Mouse (Mus musculus): Measurements from ENCODE around the gene Sumo3. TPM values are rescaled to one million over a fixed set of nuclear protein-coding genes. Genes with fewer than 3 reads are reported as not detected.

The Sumo3 gene
- polyA plus RNA-seq, 1 experiment from 2014 or later = 271 TPM

GRCm38 (mm10) chr10:77616926-77617325 is 11.0 kb downstream of the Sumo3 start:
- Histone ChIP-seq H3K4me2 (no peak overlapping the region), H3K9me3 (no peaks in the 10 kb centered on the region), H3K9ac (no peak overlapping the region), H3K4me1 (replicated peaks) (peaks cover 6% of the 10 kb centered on the region), H3K27ac (no peak overlapping the region), H3K4me3 (no peak overlapping the region), H3K27me3 (no peaks in the 10 kb centered on the region), H3K36me3 (peaks cover 62% of the 10 kb centered on the region)
- no peak for ATAC-seq (ENCODE audit: low FRiP score)
- 96% methylated on average over 7 of the region's 7 CpGs for WGBS

GRCm38 (mm10) chr10:77621546-77621945 is 15.6 kb downstream of the Sumo3 start:
- H3K4me2 ChIP-seq = peak overlapping the region; percentile 79
- no peaks in the 10 kb centered on the region for H3K27me3 ChIP-seq
- peak overlapping the region; percentile 98 for H3K9ac ChIP-seq
- peak overlapping the region; percentile 89 for H3K27ac ChIP-seq
- H3K4me1 ChIP-seq (replicated peaks) = peaks cover 43% of the 10 kb centered on the region
- 81% methylated on average over 8 of the region's 8 CpGs for WGBS
- peaks cover 22% of the 10 kb centered on the region for H3K36me3 ChIP-seq
- ATAC-seq (ENCODE audit: low FRiP score) = no peak
- peak overlapping the region; percentile 87 for H3K4me3 ChIP-seq
- H3K9me3 ChIP-seq = no peaks in the 10 kb centered on the region

- H3K9ac ChIP-seq = peak within 1 kb of the TSS; percentile 98
- ATAC-seq (ENCODE audit: low FRiP score) = peak; percentile 92
- H3K27me3 ChIP-seq = no peaks in the 10 kb centered on the region
- H3K4me1 ChIP-seq (replicated peaks) = peaks cover 45% of the 10 kb centered on the region
- WGBS = under 1% methylated on average over 94 of the region's 96 CpGs
- peaks cover 14% of the 10 kb centered on the region for H3K36me3 ChIP-seq
- H3K4me2 ChIP-seq = peak within 1 kb of the TSS; percentile 79
- peak within 1 kb of the TSS; percentile 89 for H3K27ac ChIP-seq
- peak within 1 kb of the TSS; percentile 87 for H3K4me3 ChIP-seq
- H3K9me3 ChIP-seq = no peaks in the 10 kb centered on the region
These were observed 16.4 kb downstream of the Sumo3 start, which contains the start of gene Ube2g2 for GRCm38 (mm10) chr10:77622055-77622988. TSS of gene Ube2g2 (plus strand) at chr10:77622275.

- peak overlapping the region; percentile 42; the same call in 1 of the 2 replicates for H3K27ac ChIP-seq
These were observed 17.2 kb downstream of the Sumo3 start for GRCm38 (mm10) chr10:77623069-77623492.

GRCm38 (mm10) chr10:77623639-77624400 is 17.9 kb downstream of the Sumo3 start:
- H3K4me3 ChIP-seq = peak overlapping the region; percentile 87
- H3K9me3 ChIP-seq = no peaks in the 10 kb centered on the region
- H3K4me2 ChIP-seq = peak overlapping the region; percentile 79
- no peak for ATAC-seq (ENCODE audit: low FRiP score)
- H3K27ac ChIP-seq = no peak overlapping the region
- peak overlapping the region; percentile 98 for H3K9ac ChIP-seq
- H3K4me1 ChIP-seq (replicated peaks) = peaks cover 48% of the 10 kb centered on the region
- no peaks in the 10 kb centered on the region for H3K36me3 ChIP-seq
- H3K27me3 ChIP-seq = no peaks in the 10 kb centered on the region
- WGBS = 95% methylated on average over 10 of the region's 10 CpGs

More at GRCm38 (mm10) chr10:77623069-77623492, 17.2 kb downstream of the Sumo3 start:
- ATAC-seq (ENCODE audit: low FRiP score) = peak; percentile 6; the same call in 1 of the 2 replicates
- Histone ChIP-seq H3K9me3 (no peaks in the 10 kb centered on the region), H3K27me3 (no peaks in the 10 kb centered on the region), H3K4me2 (peak overlapping the region; percentile 79), H3K9ac (peak overlapping the region; percentile 98), H3K4me1 (replicated peaks) (peaks cover 45% of the 10 kb centered on the region), H3K4me3 (peak overlapping the region; percentile 87), H3K36me3 (peaks cover 6% of the 10 kb centered on the region)
- WGBS = 4% methylated on average over 8 of the region's 8 CpGs

GRCm38 (mm10) chr10:77624570-77624995 is 18.7 kb downstream of the Sumo3 start:
- H3K4me1 ChIP-seq (replicated peaks) = peaks cover 51% of the 10 kb centered on the region
- H3K4me3 ChIP-seq = 0 out of 2 replicates have a peak overlapping the region, but pooled peaks have one; percentile 3
- no peaks in the 10 kb centered on the region for H3K36me3 ChIP-seq
- ATAC-seq (ENCODE audit: low FRiP score) = no peak
- no peak overlapping the region for H3K27ac ChIP-seq
- no peaks in the 10 kb centered on the region for H3K9me3 ChIP-seq
- peak overlapping the region; percentile 79 for H3K4me2 ChIP-seq
- WGBS = 78% methylated on average over 7 of the region's 7 CpGs
- no peaks in the 10 kb centered on the region for H3K27me3 ChIP-seq
- peak overlapping the region; percentile 98; the same call in 1 of the 2 replicates for H3K9ac ChIP-seq

- Histone ChIP-seq H3K4me2 (no peak overlapping the region), H3K9me3 (no peaks in the 10 kb centered on the region), H3K27me3 (no peaks in the 10 kb centered on the region), H3K9ac (no peak overlapping the region), H3K4me1 (replicated peaks) (peaks cover 51% of the 10 kb centered on the region), H3K27ac (no peak overlapping the region), H3K4me3 (no peak overlapping the region), H3K36me3 (no peaks in the 10 kb centered on the region)
- WGBS = 84% methylated on average over 7 of the region's 7 CpGs
- ATAC-seq (ENCODE audit: low FRiP score) = no peak
These were observed 20.1 kb downstream of the Sumo3 start for GRCm38 (mm10) chr10:77626036-77626435.

GRCm38 (mm10) chr10:77626591-77626990 is 20.7 kb downstream of the Sumo3 start:
- Histone ChIP-seq H3K4me2 (no peak overlapping the region), H3K36me3 (peaks cover 6% of the 10 kb centered on the region), H3K27ac (no peak overlapping the region; the same call in 1 of the 2 replicates), H3K4me1 (replicated peaks) (peaks cover 49% of the 10 kb centered on the region), H3K4me3 (no peak overlapping the region), H3K27me3 (no peaks in the 10 kb centered on the region), H3K9ac (no peak overlapping the region), H3K9me3 (no peaks in the 10 kb centered on the region)
- ATAC-seq (ENCODE audit: low FRiP score) = no peak
- WGBS = 76% methylated on average over 7 of the region's 7 CpGs

GRCm38 (mm10) chr10:77627497-77627896 is 21.6 kb downstream of the Sumo3 start:
- Histone ChIP-seq H3K4me2 (no peak overlapping the region), H3K9me3 (no peaks in the 10 kb centered on the region), H3K27me3 (no peaks in the 10 kb centered on the region), H3K4me1 (replicated peaks) (peaks cover 45% of the 10 kb centered on the region), H3K36me3 (peaks cover 12% of the 10 kb centered on the region), H3K4me3 (no peak overlapping the region), H3K9ac (0 out of 2 replicates have a peak overlapping the region, but pooled peaks have one; percentile 6), H3K27ac (0 out of 2 replicates have a peak overlapping the region, but pooled peaks have one; percentile 19)
- WGBS = 46% methylated on average over 2 of the region's 2 CpGs
- peak; percentile 58; the same call in 1 of the 2 replicates for ATAC-seq (ENCODE audit: low FRiP score)

- H3K9me3 ChIP-seq = no peaks in the 10 kb centered on the region
- ATAC-seq (ENCODE audit: low FRiP score) = no peak
- peaks cover 35% of the 10 kb centered on the region for H3K4me1 ChIP-seq (replicated peaks)
- WGBS = 75% methylated on average over 3 of the region's 3 CpGs
- no peak overlapping the region for H3K4me3 ChIP-seq
- no peak overlapping the region for H3K4me2 ChIP-seq
- 0 out of 2 replicates have a peak overlapping the region, but pooled peaks have one; percentile 29 for H3K9ac ChIP-seq
- no peaks in the 10 kb centered on the region for H3K27me3 ChIP-seq
- H3K27ac ChIP-seq = no peak overlapping the region
- H3K36me3 ChIP-seq = peaks cover 23% of the 10 kb centered on the region
These were observed 23.3 kb downstream of the Sumo3 start for GRCm38 (mm10) chr10:77629163-77629562.

- Histone ChIP-seq H3K4me3 (no peak overlapping the region), H3K27me3 (no peaks in the 10 kb centered on the region), H3K36me3 (peaks cover 27% of the 10 kb centered on the region), H3K4me1 (replicated peaks) (peaks cover 33% of the 10 kb centered on the region), H3K9me3 (no peaks in the 10 kb centered on the region), H3K9ac (peak overlapping the region; percentile 13; the same call in 1 of the 2 replicates), H3K4me2 (no peak overlapping the region), H3K27ac (no peak overlapping the region)
- WGBS = 97% methylated on average over 1 of the region's 1 CpGs
- no peak for ATAC-seq (ENCODE audit: low FRiP score)
These were observed 24.1 kb downstream of the Sumo3 start for GRCm38 (mm10) chr10:77629970-77630369.

DNA sequence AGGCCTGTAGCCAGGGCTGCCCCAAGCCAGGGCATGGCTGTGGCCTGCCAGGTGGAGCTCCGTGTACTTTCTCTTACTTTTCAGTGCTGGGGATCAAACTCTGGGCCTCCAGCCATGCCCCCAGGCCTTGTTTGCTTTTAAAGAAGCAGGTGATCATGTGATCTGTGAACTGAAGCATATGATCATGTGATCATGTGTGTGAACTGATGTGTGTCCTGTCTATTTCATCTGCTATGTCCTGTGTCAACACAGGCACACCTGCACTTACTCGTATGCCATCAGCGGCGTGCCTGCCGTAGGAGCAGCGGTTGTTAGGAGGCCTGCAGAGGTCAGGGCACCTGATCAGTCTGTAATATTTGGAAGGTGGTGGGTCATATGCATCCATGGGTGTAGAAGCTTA is 28.1 kb downstream of the Sumo3 start:
- no peak overlapping the region for H3K9ac ChIP-seq
- H3K36me3 ChIP-seq = peaks cover 54% of the 10 kb centered on the region
- no peaks in the 10 kb centered on the region for H3K27me3 ChIP-seq
- H3K4me1 ChIP-seq (replicated peaks) = peaks cover 28% of the 10 kb centered on the region
- H3K4me3 ChIP-seq = no peak overlapping the region
- no peaks in the 10 kb centered on the region for H3K9me3 ChIP-seq
- 84% methylated on average over 6 of the region's 6 CpGs for WGBS
- no peak overlapping the region for H3K27ac ChIP-seq
- H3K4me2 ChIP-seq = no peak overlapping the region
- no peak for ATAC-seq (ENCODE audit: low FRiP score)

All from hindbrain, embryonic 13.5 days (tissue).